Mouse (Mus musculus) layer of hippocampus, adult 9-10 months (tissue): Measurements from ENCODE around the gene Rdx.

Source experiments
- DNase-seq: peaks from one replicate; pipeline ENCODE4 v3.0.0; 2022; ENCODE audit warnings: low spot score

The Rdx gene

DNA sequence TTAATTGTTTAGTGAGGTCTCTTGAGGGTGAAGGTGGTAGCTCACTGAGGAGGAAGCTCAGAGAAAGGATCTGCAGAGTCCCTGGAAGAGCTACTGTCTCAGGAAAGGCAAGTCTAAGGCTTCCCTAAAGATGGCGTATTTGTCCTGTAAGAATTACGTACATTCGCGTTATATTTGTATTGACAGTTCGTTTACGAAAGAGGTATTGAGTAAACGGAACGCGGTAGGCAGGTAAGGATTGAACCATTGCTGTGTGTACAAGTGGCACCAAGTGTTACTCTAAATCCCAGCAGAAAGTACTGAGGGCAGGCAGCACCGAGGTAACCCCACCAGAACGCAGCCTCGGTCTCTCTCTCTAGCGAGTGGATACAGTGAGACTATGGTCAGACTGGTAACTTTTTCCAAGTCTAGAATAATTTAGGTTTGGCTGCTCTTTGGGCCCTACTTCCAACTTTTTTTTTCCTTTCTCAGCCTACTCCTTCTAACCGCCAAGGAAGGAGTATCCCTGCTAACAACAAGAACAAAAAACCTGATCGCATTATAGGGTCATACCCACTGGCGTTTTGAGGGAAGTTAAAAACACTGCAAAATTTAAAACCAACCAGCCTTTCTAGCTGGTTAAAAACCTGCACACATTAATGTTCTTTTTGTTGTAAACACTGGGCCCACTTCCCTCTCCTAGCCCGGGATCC is at the start of gene Rdx:
TSS of gene Rdx (plus strand) at position 45 of the 692 bp plus-strand sequence.
- DNase-seq, result no peak

DNA sequence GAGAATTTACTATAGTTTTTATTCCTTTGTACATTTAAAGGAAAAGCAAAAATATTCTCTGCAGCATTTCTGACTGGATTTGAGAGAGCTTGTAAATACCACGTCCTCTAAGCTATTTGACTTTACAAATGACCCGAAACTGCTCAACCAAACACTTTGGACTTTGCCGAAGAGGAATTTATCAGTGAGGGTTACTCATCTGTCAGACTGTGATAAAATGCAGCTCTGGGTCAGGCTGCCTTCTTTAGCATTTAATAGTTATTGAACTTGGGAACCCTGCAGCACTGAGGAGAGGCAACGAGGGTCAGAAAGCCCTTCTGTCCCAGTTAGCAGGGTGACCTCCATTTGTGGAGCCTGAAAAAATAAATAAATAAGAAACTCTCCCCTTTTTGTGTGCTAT is 43.5 kb upstream of the Rdx start:
- DNase-seq, result no peak

DNA sequence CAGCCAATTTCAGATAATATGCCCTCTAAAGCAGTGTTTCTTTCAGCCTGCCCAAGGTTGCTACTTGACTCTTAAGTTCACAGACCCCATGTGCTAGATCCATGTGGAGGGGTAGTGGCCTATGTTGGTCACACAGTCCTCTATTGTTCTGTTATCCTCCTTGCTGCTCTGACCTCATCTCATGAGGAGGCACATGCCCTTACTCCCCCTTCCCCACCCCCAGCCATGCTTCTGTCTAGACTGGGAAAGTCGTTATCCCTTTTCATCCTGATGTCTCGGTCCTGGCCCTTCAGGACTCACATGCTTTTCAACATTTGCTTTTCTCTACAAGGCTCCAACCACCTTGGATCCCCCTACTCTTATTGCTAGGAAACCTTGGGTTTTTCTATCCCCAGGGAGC is 39.6 kb upstream of the Rdx start:
- DNase-seq, result no peak

DNA sequence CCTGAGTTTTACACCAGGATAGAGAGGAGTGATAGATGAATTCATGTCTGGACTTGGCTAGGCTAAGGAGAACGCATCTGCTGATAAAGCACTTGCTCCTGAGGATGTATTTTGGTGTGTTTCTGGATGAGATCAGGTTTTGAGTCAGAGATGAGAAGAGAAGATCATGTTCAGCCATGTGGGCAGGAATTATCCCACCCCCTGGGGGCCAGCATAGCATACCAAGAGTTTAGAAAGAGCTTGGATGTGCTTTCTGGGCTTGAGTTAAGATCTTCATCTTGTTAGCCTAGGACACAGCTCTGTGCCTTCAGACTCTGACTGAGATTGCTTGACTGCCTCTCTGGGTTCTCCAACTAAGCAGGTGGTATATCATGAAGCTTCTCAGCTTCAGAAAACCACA is 38.5 kb upstream of the Rdx start:
- no peak for DNase-seq

DNA sequence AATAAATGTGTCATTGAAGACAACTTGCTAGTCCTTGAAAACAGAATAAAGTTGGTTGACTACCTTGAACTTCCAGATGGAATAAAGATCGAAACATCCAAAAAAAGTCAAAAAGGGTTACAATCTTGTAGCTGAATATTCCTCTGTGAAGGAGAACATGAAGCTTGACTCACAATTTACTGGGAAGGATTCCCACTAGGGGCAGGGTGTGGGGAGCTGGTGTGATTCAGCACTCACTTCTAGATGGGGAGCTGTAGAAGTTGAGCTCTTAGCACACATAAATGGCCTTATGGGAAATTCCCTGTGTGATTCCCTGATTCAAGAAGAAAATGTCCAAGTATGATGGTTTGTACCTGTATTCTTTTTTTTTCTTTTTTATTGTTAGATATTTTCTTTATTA is 34.7 kb upstream of the Rdx start:
- no peak for DNase-seq

DNA sequence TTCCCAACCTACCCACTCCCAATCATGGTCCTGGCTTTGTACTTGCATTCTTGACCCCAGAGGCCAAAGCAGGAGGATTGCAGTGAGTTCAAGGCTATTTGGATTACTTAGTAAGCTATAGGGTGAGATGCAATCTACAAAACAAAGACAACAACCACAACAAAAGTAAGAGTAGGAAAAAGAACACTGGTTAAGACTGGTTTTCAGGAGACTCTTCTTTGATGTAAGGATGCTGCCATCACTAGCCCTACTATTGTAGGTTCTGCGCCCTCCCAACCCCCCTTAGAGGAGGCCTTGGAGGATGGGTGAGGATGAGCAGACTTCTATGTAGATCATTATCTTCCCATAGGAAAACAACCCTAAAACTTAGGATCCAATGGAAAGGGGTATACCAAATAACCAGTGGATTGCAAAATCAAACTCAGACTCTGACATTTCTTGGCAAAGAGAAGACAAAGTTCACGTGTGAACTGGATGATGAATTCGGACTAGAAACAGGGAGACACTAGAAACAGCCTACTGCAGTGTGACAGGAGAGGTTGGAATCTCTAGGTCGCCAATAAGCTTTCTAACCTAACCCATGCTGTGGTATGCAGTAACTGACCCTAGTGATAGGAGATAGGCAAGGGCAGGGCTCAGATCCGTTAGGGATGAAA is 34.1 kb upstream of the Rdx start:
- DNase-seq, result no peak

DNA sequence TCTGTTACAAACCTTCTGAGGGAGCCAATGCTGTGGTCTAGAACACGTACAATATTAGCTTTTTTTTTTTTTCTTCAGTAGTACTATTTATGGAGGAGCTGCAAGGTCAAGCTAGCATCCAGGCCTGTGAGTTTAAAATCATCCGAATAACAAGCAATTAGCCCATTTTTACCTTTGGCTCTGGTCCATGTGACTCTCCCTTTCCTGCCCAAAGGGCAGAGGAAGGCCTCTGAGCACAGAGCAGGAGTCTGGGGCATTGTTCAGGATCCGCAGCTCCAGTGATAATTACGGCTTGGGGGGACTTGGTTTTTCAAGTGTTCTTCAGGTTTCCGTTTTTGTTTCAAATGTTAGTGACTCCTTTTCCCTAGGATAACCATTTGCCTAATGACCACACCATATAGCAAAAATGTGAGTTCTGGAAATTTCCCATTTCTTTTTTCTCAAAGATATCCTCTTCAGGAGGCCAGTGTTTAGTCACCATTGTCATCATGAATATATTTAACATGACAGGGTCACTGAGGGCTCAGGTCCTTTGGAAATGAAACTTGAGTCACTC is 33.0 kb upstream of the Rdx start:
- DNase-seq, result no peak

DNA sequence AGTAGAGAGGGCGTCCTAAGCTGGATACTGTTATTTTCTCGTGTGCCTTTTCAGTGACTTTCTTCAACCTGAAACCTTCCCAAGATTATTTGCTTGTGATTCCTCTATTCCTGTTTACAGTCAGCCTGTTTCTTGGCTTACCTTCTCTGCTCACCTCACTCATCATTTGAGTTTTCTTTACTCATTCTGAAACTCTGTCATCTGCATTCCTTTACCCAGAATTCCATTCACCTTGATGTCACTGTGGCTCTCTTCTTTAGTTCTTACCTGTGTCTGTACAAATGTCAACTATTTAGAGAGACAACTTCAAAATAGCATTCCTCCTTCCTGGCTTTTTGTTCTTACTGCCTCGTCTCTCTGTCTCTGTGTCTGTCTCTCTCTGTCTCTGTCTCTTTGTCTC is 29.9 kb upstream of the Rdx start:
- DNase-seq, result no peak

DNA sequence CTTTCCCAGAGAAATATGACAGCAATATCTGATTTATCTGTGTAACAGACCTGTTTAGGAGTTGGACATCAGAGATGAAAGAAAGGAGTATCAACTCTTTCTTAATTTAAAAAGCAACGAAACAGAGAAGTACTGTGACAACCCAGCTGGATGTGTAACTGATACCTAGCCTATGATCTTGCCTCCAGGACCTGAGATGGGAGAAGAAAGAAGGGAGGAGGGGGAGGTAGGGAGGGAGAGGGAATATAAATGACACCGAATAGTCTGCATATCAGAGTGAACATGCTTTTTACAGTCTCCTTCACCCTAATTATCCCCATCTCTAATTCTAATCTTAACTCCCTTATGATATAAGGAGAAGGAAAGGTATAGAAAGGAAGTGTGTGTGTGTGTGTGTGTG is 29.1 kb upstream of the Rdx start:
- no peak for DNase-seq

DNA sequence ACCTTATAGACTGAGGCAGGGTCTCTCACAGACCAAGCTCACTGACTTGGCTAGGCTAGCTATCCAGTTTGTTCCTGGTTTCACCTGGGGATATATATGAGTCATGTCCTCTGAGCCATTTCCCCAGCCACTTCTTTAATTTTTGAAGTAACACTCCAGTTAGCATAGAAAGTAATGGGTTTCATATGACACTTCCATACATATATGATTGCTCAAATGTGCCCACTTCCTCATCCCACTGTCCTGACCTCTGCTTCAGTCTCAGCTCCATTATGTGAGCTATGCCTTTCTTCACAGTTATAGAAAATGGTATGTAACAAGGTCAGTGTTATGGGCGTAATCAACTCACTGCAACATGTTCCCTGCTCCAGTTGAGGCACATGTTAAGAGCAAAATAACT is 28.5 kb upstream of the Rdx start:
- DNase-seq, result no peak

DNA sequence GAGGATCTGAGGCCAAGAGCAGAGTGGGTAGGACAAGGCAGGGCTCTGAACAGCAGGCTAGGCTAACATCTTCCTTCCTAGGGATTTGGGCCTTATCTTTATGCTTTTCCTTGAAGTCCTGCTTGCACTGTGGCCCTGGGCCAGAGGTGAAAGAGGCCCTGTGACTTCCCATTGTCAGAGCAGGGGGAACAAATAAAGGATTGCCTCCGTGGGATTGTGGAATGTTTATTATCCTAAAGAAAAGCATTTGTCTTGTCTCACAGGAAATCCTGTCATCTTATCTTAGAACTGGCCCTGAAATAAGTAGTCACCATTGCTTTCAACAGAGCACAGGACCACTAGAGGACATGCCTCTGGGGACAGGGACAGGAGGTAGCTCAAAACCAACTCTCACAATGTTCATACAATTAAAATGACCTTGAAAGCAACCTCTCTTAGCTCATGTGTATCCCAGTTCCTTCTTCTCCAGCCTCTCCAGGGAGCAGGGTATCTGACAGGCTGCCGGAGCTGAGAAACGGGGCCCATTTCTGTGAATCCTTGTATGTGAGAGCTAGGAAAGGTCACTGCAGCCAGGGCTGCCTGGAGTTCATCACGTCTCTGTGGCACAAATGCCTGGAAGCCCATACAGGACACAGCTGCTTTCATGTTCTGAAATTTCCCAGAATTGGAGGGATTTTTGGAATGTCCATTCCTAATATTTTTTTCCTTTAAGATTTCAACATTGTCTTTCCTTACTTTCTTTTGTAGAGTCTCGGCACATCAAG is 19.5 kb upstream of the Rdx start:
- DNase-seq, result no peak

DNA sequence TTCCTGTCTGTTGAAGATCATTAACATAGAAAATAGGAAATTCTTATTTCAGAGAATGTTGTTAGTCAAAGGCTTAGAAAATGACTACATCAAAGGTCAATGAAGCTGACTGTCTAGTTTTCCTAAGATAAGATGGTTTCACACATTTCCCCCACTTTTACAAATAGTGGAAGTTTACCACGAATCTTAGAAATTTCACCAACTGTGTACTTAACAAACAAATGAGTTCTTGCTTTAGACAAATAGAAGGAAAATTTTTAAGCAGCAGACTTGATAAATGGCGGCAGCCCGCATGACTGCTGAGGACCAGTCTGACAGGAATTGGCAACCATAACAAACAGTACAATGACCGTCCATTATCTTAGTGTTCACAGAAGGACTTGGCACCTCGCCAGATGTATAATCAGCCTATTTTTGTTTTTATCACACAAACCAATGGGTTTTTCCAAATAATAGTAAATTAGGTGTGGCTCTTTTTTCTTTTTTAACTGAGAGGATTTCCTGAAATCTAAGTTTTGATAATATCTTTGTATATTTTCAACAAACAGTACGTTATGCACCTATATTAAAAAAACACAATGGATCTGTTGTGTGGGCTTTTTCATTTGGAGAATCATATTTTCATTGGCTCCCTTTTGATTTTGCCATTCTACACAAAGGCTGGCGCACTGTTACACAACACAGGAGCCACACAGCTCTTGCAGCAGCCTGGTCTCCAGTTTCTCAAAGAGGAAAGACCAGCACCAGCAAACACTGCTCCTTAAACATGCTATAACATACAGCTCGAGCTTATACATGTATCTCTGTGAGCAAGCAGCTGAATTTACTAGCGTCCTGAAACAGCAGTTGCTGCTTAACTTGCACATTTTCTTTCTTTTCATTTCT is 18.2 kb upstream of the Rdx start:
- no peak for DNase-seq

DNA sequence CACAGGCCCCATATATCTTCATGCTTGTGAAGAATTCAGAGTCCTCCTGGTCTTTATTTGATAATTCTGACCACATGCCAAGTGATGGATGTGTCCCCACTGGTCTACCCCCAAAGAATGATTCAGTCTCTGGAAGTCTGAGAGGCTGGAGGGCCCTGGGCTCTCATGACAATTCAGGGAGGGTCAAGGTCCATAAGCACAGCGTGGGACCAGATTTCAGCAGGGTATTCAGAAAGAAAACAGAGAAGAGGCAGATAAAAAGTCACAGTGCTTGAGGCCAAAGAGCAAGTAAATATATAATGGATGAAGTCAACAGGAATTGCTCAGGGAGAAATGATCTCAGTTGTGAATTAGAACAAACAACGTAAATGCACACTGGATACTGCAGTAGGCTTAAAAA is 15.5 kb upstream of the Rdx start:
- no peak for DNase-seq

DNA sequence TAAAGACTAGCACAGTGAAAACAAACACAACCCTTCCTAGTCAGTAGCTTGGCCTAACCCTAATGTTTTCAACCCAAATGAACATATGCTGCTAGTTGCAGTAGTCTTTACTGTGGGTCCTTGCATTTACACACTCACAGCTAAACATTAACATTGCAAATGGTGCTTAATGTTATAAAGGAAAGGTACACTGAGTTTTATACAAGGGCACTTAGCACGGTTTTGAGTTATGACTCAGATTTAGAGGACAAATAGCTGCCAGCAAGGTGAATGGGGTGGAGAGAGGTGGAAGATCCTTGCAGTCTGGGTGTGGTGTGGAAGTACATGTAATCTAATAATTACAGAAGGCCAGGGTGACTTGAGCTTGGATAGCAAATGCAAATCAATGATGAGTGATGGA is 9.5 kb upstream of the Rdx start:
- no peak for DNase-seq

DNA sequence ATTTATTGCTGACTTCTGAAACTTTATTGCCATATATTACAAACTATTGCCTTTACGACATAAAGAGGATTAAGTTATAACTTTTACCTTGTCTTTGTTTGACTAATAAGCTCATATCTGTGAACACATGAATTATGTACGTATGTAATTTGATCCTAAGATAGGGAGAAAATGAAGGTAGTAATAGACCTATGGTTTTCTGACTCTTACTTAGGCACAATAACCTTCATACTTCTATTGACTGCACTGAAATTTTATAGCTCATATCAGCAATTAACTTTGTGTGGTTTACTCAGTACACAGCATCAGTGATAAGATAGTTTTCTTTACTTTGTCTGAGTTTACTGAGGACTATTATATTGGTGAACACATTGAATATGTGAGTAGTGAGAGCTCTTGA is 5.3 kb upstream of the Rdx start:
- DNase-seq, result no peak

DNA sequence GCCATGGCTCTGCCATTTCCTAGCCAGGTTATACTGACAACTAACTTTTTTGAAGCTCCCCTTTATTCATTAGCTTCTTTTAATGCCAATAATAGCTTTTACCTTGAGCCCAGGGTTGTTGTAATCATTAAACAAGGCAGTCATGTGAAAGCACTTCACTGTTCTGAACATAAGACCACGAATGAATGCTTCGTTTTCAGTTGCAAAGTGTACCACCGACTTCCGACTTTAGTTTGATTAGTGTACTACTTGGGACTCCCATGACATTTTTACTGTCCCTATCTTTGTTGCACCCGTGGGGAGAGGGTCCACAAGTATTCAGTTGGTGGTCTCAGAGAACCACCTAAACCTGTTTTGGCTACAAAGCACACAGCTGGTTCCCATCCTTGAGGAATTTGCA is 287 bp upstream of the Rdx start:
- no peak for DNase-seq

DNA sequence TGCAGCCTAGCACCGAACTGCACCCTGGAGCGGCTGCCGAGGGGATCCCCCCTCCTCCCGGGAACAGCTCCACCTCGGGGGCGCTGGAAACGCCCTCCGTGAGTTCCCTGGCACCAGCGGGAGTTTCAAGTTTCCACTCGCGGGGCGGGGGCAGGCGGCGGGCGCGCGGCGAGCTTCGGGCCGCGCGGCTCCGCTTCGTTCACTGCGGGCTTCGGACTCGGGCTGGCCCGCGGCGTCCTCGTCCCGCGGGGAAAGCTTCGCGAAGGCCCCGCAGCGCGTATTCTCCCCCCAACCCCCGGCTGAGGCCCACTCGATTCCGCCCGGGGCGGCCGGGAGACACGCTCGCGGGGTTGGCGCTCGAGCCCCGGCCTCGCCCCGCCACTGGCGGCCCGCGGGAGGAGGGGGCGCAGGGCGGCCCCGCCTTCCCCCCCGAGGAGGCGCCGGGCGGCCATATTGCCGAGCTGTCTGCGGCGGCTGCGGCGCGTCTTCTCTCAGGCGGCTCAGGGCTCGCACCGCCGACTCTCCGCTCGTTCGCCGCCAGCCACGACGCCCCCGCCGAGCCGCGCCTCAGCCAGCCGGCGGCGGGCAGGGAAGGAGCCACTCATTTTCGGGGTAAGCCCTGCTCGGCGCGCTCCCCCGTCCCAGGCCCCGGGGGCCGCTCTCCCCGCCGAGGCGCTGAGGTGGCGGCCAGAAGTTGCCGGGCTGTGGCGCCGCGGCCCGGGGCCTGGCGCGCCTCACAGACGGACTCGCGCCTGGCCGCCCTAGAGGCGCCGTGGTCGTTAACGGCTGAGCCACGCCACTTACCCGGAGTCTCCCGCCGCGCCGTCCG is 1.1 kb downstream of the Rdx start:
- no peak for DNase-seq

DNA sequence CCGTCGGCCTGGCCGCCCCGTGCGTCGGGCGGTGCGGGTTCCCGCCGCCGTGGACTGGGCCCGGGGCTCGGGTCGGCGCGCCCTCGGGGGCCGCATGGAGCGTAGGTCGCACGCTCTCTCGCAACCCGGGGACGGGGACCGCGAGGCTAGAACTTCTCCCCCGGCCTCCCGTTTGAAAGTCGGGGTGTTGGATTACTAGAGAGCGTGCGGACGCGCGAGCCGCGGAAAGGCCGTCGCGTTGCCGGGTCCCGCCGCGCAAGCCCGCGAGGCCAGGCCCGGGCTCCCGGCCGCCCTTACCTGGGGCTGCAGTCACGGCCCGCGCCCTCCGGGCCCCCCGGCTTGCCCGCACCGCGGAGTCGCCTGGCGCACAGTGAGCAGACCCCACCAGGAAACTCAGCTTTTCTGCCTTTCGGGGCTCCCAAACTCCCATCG is 1.7 kb downstream of the Rdx start:
- no peak for DNase-seq

DNA sequence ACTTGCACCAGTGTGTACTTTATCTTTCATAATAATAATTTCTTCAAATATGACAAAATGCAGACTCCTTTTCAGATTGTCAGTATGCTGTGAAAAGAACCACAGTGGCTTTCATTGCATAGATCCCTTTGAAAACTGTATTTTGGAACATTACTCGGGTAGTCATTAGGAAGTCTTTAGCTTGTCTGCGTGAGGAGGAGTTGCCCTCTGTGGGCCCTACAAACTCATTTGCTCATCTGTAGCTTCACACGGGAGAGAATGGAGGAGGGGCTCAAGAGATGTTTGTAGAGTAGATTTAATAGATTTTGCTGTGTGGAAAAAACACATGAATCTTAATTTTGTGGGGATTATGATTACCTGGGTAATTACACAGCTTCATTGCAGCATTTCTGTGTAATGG is 2.6 kb downstream of the Rdx start:
- DNase-seq, result no peak

DNA sequence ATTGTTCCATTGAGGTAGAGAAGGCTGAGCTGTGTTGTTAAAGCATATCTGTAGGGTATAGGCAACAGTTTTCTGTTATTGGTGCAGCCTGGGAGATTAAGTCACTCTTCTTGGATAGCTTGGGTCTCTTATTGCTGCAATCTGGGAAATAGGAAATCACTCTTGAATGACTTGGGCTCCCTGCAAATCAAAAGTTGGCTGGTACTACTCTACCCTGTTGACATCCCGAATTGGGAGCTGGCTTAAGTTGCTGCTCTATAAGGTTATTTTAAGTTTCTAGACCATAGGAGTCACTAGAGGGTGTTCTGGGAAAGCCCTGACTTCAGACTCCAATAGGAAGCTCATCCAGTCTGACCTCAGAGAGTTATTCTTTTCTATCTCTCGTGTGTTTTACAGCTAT is 3.4 kb downstream of the Rdx start:
- no peak for DNase-seq

DNA sequence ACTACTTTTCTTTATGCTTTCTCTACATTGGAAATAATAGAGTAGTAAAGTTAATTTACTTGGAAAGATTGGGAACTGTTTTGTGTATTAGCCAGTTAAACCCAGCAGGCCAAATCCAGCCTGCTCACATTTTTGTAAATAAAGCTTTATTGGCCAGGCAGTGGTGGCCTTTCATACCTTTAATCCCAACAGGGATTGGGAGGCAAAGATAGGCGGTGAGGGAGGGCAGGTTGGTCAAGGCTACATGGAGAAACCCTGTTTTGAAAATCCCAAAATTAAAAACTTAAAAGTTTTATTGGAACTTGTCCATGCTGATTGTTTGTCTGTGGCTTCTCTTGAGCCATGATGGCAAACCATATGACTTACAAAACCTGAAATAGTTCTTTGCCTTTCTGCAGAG is 5.2 kb downstream of the Rdx start:
- DNase-seq, result no peak
